Mouse (Mus musculus) adipocyte (in vitro differentiated cells): ENCODE measurements around the gene Tmem184c.

ENCODE experiments used
- DNase-seq: peaks from one replicate; pipeline ENCODE4 v3.0.0-alpha.2; 2016; ENCODE audit warnings: low spot score

The Tmem184c gene

DNA sequence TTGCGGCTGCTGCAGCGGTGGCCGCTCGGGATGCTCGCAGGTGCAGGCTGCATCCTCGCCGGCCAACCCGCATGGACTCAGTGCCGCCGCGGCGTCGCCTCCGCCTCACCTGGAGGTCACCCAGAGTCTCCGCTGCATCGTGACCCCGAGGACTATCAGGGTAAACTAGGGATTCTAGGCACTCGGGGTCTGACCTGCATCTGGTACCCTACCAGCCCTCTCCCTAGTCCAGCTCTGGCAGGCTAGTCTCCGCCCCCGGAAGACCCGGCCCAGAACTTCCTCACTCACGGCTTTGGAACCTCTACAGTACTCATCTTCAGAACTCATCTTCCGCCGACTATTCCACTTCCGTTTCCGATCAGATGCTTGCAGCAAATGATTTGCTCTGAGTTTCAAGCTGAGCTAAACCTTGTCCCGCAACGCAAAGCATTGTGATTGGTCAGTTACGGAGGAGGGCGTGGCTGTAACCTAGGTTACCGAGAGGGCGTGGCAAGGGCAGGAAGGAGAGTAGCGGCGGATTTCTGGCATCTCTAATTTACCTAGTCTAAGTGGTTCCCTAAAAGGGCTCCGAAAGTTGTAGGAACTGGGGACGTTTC is at the start of gene Tmem184c:
TSS of gene Tmem184c (minus strand) at position 325 of the 596 bp plus-strand sequence.
- DNase-seq: peak; percentile 99

- no peak for DNase-seq
Measured at GRCm38 (mm10) chr8:77659534-77660080, 49.1 kb upstream of the Tmem184c start.

DNA sequence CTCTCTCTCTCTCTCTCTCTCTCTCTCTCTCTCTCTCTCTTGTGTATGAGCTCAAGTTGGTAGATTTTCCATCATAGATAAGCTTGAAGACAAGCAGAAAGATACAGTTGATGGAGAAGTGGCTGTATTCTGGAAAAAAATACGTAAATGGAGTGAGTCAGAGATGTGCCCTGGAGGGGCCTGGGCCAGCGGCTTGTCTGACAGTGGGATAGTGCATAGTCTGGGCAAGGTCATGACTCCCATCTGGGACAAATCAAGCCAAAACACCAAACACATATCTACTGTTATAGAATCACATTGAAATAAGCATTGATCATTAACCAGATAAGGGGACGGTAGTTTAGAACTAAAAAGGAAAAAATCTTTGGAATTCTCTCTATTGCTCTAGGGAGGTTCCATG is 47.9 kb upstream of the Tmem184c start:
- no peak for DNase-seq

DNA sequence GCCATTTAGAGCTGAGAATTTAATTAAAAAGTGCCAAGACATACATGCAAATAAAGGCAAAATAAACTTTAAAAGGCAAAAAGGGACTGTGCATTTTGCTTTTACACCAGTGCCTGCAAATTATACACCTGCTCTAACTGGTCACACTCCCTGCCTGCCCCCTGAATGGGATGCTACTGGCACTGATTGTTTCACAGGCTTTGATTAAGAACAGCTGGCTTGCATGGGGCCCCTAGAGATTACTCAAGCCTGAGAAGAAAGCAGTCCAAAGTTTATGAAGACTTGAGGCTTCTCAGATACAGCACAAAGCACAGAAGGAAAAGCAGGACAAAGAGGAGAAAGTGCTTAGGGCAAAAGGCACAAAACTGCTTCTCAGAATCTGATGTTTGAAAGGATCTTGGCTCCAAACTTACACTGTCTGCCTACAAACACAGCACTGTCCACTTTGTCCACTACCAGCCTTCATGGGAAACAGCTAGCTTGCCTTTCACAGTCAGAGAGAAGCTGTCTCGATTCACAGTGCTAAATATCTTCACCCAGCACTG is 40.2 kb upstream of the Tmem184c start:
- peak; percentile 94 for DNase-seq

DNA sequence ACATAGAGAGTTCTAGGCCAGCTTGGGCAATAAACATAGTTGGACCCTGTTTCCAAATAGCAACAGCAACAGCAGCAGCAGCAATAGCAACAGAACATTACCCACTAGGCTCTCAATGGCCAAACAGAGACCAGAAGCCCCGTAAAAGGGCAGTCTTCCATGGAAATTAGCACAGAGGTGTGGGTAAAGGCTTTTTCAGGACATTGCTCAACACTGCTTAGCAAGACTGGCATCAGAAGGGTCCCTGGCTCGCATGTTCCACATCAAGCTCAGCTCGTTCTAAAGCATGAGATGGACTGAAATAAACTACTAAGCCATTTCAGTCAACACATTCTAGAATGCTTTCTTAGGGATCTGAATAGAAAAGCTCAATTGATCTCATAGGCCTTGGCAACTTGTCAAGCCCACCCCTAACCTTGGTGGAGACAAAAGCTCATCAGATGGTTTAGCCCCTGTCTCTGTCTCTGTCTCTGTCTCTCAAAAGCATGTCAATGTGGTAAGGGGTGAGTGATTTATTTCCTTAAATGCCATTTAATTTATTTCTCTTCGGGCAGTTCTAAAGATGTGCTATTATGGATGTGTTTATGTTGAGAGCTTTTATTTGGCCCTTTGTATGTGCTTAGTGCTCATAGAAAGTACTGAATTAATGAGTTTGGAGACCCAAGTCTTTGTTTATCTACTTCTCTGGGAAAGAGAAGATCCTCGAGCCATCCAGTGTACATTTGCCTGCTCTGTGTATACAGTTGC is 29.8 kb upstream of the Tmem184c start:
- DNase-seq: peak; percentile 75

DNA sequence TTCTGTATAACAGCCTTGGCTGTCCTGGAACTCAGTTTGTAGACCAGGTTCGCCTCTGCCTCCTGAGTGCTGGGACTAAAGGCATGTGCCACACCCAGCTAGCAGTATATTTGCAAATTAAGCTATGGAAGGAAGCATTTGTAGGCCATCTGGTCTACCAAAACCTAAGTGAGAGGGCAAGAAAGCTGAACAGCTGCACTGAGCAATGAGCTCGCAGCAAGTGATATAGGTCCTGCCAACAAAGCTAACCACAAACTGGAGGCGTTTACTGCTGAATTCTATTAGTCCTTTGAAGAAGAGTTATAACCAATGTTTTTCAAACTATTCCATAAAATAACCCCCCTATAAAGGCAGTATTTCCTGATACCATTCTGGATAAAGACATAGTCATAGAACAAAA is 27.1 kb upstream of the Tmem184c start:
- DNase-seq: no peak

GRCm38 (mm10) chr8:77634035-77634434 is 23.5 kb upstream of the Tmem184c start:
- peak; percentile 32 for DNase-seq

DNA sequence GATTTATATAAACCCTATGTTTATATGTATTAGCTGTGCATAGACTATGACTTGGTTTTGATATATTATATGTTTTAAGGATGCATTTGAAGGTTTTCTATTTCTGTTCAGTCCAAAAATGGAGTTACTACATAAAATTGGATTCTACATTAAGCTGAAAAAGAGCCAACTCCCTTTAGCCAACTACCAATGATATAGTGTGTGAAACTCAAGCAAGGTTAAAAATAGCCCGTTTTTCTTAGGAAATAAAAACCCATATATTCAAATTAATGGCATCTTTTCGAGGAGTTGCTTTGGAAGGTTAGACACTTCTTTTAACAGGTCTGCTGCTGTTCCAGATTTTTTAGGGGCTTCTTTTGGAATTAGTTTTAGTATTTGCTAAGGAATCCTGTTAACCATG is 22.7 kb upstream of the Tmem184c start:
- DNase-seq: peak; percentile 14

DNA sequence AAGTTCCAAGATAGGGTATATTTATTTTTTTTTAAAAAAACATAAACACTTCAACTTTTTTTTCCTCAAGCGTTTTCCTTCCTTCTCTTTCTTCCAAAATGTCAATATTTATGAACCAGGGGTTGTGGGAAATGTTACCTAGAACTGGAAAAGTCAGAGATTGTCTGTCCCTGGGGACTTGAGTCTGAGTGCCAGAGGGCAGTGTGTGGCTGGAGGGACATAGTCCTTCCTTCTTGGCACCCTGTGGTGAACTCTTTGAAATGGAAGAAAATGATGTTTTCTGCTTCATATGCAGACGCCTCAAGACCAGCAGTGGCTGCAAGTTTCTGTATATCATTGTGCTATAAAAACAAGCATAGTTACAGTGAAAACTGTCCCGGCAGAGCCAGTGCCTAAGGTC is 20.2 kb upstream of the Tmem184c start:
- peak; percentile 78 for DNase-seq

DNA sequence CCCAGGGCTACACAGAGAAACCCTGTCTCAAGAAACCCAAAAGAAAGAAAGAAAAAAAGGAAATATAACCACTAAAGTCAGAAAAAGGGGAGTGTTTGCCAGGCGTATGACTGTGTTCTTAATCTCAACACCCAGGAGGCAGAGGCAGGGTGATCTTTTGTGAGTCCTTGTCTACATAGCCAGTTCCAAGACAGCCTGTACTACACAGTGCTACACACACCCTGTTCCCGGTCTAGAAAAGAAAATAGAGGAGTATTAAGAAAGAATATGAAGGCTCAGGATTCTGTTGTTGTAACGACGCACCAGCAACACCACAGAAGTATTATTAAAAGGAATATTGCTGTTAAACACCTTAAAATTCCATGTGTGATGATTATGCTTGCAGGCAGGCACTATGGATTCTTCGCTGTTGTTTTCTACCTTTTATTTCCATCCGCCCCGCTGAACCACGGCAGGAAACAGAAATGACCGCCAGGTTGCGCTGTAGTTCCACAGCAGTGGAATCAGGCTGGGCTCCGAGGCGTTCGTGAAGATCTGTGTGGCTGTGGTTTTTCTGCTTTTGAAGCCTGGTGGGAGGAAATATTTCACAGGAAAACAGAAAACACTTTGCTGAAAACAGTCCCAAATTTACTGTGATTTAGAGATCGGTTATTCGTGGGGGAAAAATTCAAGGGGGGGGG is 19.5 kb upstream of the Tmem184c start:
- peak; percentile 92 for DNase-seq

- DNase-seq: no peak
Measured at GRCm38 (mm10) chr8:77623677-77624209, 13.2 kb upstream of the Tmem184c start.

DNA sequence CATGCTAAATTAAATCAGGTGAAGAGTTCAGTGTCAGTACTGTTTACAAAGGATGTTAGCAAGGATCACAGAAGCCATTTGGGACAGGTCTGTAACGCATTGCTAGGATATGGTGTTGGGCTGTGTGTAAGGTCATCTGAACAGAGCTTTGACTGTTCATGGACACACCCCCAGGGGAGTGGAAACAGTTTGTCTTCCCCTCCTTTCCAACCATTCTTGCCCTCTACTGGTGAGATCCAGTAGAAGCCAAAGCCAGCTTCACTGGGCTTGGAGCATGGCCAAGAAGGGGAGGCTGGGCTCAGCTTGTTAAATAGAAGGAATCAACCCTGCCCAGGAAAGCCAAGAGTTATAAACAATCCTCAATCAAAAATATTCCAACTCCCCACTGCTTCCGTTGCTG is 7.4 kb upstream of the Tmem184c start:
- DNase-seq: peak; percentile 78

GRCm38 (mm10) chr8:77609621-77610020 is 877 bp downstream of the Tmem184c start:
- no peak for DNase-seq

DNA sequence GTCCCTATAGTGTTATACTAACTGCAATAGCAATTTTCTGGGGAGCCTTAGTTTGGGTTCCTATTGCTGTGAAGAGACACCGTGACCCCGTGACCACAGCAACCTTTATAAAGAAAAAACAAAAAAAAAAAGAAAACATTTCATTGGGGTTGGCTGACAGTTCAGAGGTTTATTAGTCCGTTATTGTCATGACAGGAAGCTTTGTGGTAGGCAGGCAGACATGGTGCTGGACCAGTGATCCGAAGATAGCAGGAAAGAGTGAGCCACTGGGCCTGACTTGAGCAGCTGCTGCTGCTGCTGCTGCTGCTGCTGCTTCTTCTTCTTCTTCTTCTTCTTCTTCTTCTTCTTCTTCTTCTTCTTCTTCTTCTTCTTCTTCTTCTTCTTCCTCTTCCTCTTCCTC is 26.3 kb downstream of the Tmem184c start:
- DNase-seq: no peak

DNA sequence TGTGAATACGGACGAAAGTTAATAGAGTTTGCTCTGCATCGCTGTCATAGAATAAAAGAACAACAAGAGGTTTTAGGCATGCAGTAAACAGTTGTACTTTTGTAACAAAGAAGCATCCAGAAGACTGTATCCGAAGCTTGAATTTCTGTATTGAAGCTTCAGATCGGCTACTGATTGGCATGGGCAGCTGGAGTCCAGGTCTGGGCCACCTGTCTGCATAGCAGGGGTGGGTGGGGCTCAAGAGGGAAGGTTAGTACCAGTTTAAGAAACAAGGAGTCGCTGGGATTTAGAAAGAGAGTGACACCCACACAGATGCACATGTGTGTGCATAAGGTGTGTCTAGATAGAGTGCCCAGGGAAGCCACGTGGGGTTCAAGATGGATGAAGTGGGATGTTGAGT is 32.8 kb downstream of the Tmem184c start:
- DNase-seq: no peak

DNA sequence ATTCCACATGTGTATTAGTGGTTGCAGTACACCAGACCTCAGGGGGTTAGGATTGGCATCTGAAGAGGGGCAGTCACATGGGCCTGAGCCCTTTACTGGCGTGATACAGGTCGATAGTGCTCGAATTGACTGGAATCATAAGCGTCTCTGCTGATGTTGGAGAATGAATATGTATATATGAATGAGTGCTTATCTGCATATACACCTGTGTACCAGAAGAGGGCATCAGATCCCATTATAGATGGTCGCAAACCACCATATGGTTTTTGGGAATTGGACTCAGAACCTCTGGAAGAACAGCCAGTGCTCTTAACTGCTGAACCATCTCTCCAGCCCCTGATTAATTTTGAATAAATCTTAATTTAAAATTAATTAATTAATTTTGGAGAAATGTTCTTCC is 36.3 kb downstream of the Tmem184c start:
- DNase-seq: no peak

GRCm38 (mm10) chr8:77561441-77561840 is 49.1 kb downstream of the Tmem184c start:
- DNase-seq: no peak

DNA sequence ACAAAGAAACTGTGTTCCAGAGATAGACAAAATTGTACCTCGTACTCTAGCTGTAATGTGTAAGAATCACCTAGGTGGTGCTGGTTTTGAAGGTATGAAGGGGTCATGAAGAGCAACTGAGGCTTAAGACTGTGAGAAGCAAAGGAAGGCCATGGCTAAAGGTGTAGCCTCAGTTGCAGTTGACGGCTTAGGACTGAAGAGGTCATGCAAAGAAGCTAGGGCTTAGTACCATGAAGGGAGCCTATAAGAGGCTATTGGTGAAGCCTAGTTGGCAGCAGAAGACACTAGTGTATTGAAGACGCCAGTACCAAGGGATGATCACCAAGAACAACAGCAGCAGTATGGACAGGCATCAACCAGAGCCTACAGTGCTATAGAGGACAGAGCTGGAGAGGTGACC is 58.0 kb downstream of the Tmem184c start:
- DNase-seq: no peak

DNA sequence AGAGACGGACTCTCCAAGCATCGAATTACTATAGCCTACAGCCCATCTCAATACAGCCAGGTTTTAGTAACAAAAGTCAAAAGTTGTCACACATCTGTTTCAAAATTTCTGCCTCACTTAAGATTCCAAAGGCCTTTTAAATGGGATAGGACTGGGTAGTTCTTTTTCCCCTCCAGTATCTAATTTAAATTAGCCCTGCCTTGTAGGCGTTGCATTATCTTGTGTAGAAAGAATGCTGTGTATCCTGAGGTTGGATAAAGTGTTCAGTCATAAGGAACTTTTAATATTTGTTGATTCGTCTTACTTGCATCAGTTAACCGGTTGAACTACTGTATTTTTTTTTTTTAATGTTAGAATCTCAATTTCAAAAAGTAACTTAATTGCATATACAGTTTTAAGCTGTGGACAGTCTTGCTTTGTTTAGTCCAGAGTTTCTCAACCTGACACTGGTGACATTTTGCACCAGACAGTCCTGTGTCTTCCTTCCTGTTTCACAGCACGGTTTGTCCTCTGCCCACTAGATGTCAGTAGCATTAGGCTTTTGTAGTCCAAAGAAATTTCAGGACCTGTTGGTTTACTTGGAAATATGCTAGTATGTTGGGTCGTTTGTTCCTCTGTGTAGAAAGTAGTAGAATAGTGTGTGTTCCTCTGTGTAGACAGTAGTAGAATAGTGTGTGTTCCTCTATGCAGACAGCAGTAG is 60.5 kb downstream of the Tmem184c start:
- peak; percentile 74 for DNase-seq

- peak; percentile 85 for DNase-seq
Measured at GRCm38 (mm10) chr8:77549121-77549706, 61.3 kb downstream of the Tmem184c start, which contains the start of gene Prmt9. Prmt9 (plus strand) TSS chr8:77549397.
